Mouse (Mus musculus) hindbrain, embryonic 13.5 days (tissue): Measurements from ENCODE around the gene Napepld. TPM values are rescaled to one million over a fixed set of nuclear protein-coding genes. Genes with fewer than 3 reads are reported as not detected.
"Not testable (repeated sequence)": the region's sequence is repeated elsewhere in the genome, so short reads cannot be mapped to it uniquely, and the experiment has no call there.

ENCODE experiments used
- ATAC-seq: fragments of 200-750 bp; cut with Nextera tagmentation; 2 replicates; pipeline ENCODE4 v1.8.0; 2017; ENCODE audit warnings: moderate TSS enrichment; ENCODE audit not compliant: low FRiP score
- H3K27ac ChIP-seq: fragments of 300-500 bp; sonication (generic); 2 replicates; pipeline ENCODE4 v1.5.1; 2015; ENCODE audit warnings: inconsistent platforms, mild to moderate bottlenecking, moderate library complexity
- H3K27me3 ChIP-seq: fragments of 300-500 bp; sonication (generic); 2 replicates; pipeline ENCODE4 v1.6.1; 2015; ENCODE audit warnings: mild to moderate bottlenecking, inconsistent platforms
- H3K36me3 ChIP-seq: fragments of 300-500 bp; sonication (generic); 2 replicates; pipeline ENCODE4 v1.6.1; 2015; ENCODE audit warnings: mild to moderate bottlenecking, inconsistent platforms
- H3K4me1 ChIP-seq: fragments of 300-500 bp; sonication (generic); replicated peaks from 2 replicates; pipeline ENCODE4 v1.6.1; 2015; ENCODE audit warnings: inconsistent platforms
- H3K4me2 ChIP-seq: fragments of 300-500 bp; sonication (generic); 2 replicates; pipeline ENCODE4 v1.6.1; 2015; ENCODE audit warnings: inconsistent platforms, mild to moderate bottlenecking, moderate library complexity
- H3K4me3 ChIP-seq: fragments of 300-500 bp; sonication (generic); 2 replicates; pipeline ENCODE4 v1.5.1; 2015; ENCODE audit warnings: mild to moderate bottlenecking, inconsistent platforms
- H3K9ac ChIP-seq: fragments of 300-500 bp; sonication (generic); 2 replicates; pipeline ENCODE4 v1.6.1; 2015; ENCODE audit warnings: mild to moderate bottlenecking, inconsistent platforms
- H3K9me3 ChIP-seq: fragments of 300-500 bp; sonication (generic); 2 replicates; pipeline ENCODE4 v1.6.1; 2016; ENCODE audit warnings: inconsistent platforms
- WGBS: fragments of 180-500 bp; shearing (Covaris S2); methylation state at CpG from one replicate; pipeline ENCODE4 v1.1.7; 2015; 5-methylcytosine and 5-hydroxymethylcytosine counted together
- polyA plus RNA-seq: library from polyadenylated mRNA; unstranded; fragments of >200 nt; fragmentation: Nextera tagmentation; extraction: Ambion mirVana; gene quantifications from 2 replicates; pipeline ENCODE4 v1.2.1, GENCODE M21; 2015

Gene Napepld
- polyA plus RNA-seq, 1 experiment from 2014 or later = 2.1 TPM

DNA sequence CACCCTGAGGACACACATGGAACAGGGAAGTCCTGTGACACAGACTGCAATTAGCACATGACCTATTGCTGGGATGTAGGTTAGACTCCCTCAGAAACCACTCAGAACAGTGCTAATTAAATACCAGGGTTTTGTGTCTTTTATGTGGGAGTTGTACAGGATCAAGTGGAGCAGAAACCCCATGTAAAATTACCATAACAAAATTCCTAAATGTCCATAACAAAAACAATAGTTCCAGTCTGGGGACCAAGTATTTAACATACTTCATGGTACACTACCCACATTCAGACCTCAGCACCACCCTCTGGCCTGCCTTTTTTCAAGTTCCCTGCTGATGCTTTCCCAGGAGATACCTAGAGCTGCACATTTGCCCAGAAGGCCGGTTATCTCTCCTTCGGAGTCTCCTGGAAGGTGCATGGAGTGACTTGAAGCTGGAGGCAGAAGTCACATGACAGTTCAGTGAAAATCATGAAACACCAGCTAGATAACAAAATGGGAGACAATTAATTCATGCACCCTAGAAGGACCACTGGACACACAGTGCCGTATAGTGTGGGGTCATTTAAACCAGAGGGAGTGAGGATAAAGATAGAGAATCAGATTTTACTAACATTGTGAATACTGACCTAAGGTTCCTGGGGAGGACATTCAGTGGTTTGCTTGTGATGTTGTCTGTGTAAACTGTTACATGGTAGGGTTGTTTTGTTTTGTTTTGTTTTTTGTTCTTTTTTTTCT is 31.1 kb upstream of the Napepld start:
- ATAC-seq = peak; percentile 21; the same call in 1 of the 2 replicates
- Histone ChIP-seq H3K9me3 (no peaks in the 10 kb centered on the region), H3K9ac (0 out of 2 replicates have a peak overlapping the region, but pooled peaks have one; percentile 30), H3K4me3 (no peak overlapping the region), H3K36me3 (no peaks in the 10 kb centered on the region), H3K27ac (peak overlapping the region; percentile 87), H3K4me1 (peaks cover 22% of the 10 kb centered on the region), H3K4me2 (no peak overlapping the region), H3K27me3 (no peaks in the 10 kb centered on the region)
- 19% methylated on average over 3 of the region's 3 CpGs for WGBS

- Histone ChIP-seq H3K4me1 (peaks cover 27% of the 10 kb centered on the region), H3K36me3 (no peaks in the 10 kb centered on the region), H3K27me3 (no peaks in the 10 kb centered on the region), H3K4me2 (no peak overlapping the region), H3K4me3 (no peak overlapping the region), H3K9me3 (no peaks in the 10 kb centered on the region), H3K27ac (no peak overlapping the region), H3K9ac (no peak overlapping the region)
- ATAC-seq = no peak
- 89% methylated on average over 5 of the region's 5 CpGs for WGBS
Measured at GRCm38 (mm10) chr5:21729107-21729506, 27.9 kb upstream of the Napepld start.

GRCm38 (mm10) chr5:21724872-21725271 is 23.7 kb upstream of the Napepld start:
- Histone ChIP-seq H3K9me3 (no peaks in the 10 kb centered on the region), H3K36me3 (no peaks in the 10 kb centered on the region), H3K9ac (no peak overlapping the region), H3K4me2 (no peak overlapping the region), H3K27ac (peak overlapping the region; percentile 75), H3K4me1 (peaks cover 10% of the 10 kb centered on the region; the same call in 1 of the 2 replicates), H3K4me3 (no peak overlapping the region), H3K27me3 (no peaks in the 10 kb centered on the region)
- ATAC-seq = peak; percentile 15; the same call in 1 of the 2 replicates
- WGBS = 30% methylated on average over 7 of the region's 7 CpGs

DNA sequence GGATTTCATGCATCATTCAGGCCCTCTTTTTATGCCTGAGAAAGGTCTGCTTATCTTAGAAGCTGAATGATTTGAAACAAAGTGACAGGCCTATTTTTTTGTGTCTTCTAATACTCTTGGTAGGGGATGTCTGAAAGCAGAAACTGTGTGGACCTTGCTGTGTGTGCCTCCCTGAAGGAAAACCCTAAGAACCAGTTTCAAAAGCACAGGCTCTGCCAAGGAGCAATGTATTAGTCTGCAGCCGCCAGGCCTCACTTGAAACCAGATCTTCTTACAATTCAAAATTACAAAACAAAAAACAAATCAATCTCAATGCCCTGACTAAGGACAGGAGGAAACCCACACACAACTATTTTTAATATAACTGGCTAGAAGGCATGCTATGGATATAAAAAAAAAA is 23.2 kb upstream of the Napepld start:
- peak overlapping the region; percentile 75 for H3K27ac ChIP-seq
- no peaks in the 10 kb centered on the region for H3K36me3 ChIP-seq
- WGBS = 45% methylated on average over 1 of the region's 1 CpGs
- H3K4me3 ChIP-seq = no peak overlapping the region
- ATAC-seq = no peak
- H3K4me1 ChIP-seq = peaks cover 10% of the 10 kb centered on the region; the same call in 1 of the 2 replicates
- H3K27me3 ChIP-seq = no peaks in the 10 kb centered on the region
- no peaks in the 10 kb centered on the region for H3K9me3 ChIP-seq
- H3K9ac ChIP-seq = no peak overlapping the region
- no peak overlapping the region for H3K4me2 ChIP-seq

DNA sequence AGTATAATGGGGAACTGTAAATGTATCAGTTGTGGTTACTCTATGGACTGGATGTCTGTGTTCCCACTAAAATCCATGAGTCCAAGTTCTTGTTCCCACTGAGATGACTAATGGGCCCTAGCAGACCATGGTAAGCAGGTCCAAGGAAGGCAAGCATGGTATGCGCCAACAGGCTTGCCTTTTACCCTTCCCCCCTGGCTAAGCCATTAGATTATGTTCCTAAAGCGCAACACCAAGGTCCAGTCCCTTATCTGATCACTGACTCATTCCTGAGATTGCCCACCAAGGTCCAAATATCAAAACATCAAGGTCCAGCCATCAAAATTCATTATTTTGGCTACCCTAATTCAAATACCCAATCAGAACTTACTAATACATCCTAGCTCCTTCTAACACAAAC is 18.0 kb upstream of the Napepld start:
- H3K4me3 ChIP-seq = no peak overlapping the region
- H3K4me2 ChIP-seq = no peak overlapping the region
- H3K27ac ChIP-seq = no peak overlapping the region
- WGBS = 93% methylated on average over 2 of the region's 2 CpGs
- ATAC-seq = no peak
- no peaks in the 10 kb centered on the region for H3K36me3 ChIP-seq
- H3K4me1 ChIP-seq = peaks cover under 1% of the 10 kb centered on the region; the same call in 1 of the 2 replicates
- H3K27me3 ChIP-seq = no peaks in the 10 kb centered on the region
- H3K9me3 ChIP-seq = no peaks in the 10 kb centered on the region
- no peak overlapping the region for H3K9ac ChIP-seq

DNA sequence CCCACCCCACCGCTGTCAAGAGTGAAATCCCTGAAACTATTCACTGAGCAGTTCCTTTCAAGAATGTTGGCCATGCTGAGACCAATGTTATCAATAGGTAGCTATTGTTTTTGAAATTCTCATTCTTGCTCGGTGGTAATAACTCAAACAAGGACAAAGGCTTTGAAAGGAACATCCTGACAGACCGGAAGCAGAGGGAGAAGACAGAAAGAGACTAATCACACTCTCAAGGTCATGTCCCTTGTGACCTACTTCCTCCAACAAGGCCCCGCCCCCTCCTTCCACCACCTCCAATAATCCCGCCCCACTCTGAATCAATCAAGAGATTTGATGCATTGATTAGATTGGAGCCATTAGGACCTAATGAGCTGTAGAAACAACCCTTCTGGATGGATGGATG is 17.4 kb upstream of the Napepld start:
- H3K36me3 ChIP-seq = no peaks in the 10 kb centered on the region
- H3K4me3 ChIP-seq = no peak overlapping the region
- ATAC-seq = no peak
- WGBS = 70% methylated on average over 5 of the region's 5 CpGs
- H3K9ac ChIP-seq = no peak overlapping the region
- no peaks in the 10 kb centered on the region for H3K27me3 ChIP-seq
- H3K4me2 ChIP-seq = no peak overlapping the region
- no peaks in the 10 kb centered on the region for H3K4me1 ChIP-seq
- H3K27ac ChIP-seq = no peak overlapping the region
- no peaks in the 10 kb centered on the region for H3K9me3 ChIP-seq

DNA sequence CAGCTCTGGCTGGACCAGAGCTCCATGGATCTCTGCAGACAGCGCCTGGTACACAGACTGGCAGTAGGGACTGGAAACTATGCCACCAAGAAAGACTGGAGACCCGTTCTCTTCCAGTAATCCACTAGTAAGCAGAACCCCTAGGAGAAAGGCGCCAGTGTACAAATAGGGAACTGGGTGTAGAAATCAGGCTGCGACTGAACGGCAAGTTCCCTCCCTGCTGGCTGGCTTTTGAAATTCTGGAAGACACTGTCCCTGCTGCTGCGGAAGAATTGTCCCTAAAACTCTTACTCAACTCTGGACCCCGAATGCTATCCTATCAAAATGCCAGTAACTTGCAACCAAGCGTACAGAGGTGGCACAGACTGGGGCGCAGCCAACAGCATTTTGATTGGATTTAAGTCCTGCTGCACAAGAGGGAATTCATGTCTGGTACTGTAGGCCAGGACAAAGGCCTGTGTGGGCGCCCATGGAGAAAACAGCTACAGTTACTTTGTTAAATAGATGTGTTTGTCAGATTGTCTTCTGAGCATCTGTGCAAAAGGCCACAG is 16.0 kb upstream of the Napepld start:
- Histone ChIP-seq H3K9me3 (no peaks in the 10 kb centered on the region), H3K4me2 (no peak overlapping the region), H3K9ac (no peak overlapping the region), H3K27me3 (no peaks in the 10 kb centered on the region), H3K4me1 (no peaks in the 10 kb centered on the region), H3K27ac (no peak overlapping the region), H3K4me3 (no peak overlapping the region), H3K36me3 (no peaks in the 10 kb centered on the region)
- 90% methylated on average over 10 of the region's 10 CpGs for WGBS
- ATAC-seq = no peak

- Histone ChIP-seq H3K9me3 (no peaks in the 10 kb centered on the region), H3K4me2 (no peak overlapping the region), H3K4me1 (no peaks in the 10 kb centered on the region), H3K36me3 (no peaks in the 10 kb centered on the region), H3K27ac (no peak overlapping the region), H3K4me3 (no peak overlapping the region), H3K9ac (no peak overlapping the region), H3K27me3 (no peaks in the 10 kb centered on the region)
- 95% methylated on average over 4 of the region's 4 CpGs for WGBS
- no peak for ATAC-seq
Measured at GRCm38 (mm10) chr5:21714447-21714846, 13.3 kb upstream of the Napepld start.

GRCm38 (mm10) chr5:21712127-21712715 is 11.0 kb upstream of the Napepld start:
- no peaks in the 10 kb centered on the region for H3K4me1 ChIP-seq
- ATAC-seq = no peak
- no peaks in the 10 kb centered on the region for H3K27me3 ChIP-seq
- H3K9ac ChIP-seq = no peak overlapping the region
- no peak overlapping the region for H3K4me3 ChIP-seq
- no peak overlapping the region for H3K4me2 ChIP-seq
- no peaks in the 10 kb centered on the region for H3K36me3 ChIP-seq
- H3K9me3 ChIP-seq = no peaks in the 10 kb centered on the region
- WGBS = 72% methylated on average over 13 of the region's 13 CpGs
- H3K27ac ChIP-seq = no peak overlapping the region

DNA sequence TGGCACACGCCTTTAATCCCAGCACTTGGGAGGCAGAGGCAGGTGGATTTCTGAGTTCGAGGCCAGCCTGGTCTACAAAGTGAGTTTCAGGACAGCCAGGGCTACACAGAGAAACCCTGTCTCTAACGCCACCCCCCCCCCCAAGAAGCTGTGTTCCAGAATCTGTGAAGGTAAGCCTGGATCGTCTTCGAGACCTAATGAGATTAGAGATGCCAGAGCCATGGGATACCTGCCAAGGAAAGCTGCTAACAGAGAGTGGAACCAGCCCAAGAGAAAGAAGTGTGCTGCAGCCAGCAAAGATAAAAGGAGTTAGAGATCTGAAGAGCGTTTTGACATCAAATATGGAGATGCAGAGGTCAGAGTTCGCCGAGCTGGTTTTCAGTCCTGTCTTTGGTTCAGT is 6.8 kb upstream of the Napepld start:
- not testable (repeated sequence) for H3K4me3 ChIP-seq, H3K27ac ChIP-seq, H3K4me2 ChIP-seq, H3K9me3 ChIP-seq, ATAC-seq, H3K9ac ChIP-seq, H3K4me1 ChIP-seq, H3K36me3 ChIP-seq, H3K27me3 ChIP-seq
- whole genome bisulfite sequencing = 91% methylated on average over 8 of the region's 8 CpGs

- H3K27me3 ChIP-seq = no peaks in the 10 kb centered on the region
- no peak overlapping the region for H3K4me3 ChIP-seq
- no peaks in the 10 kb centered on the region for H3K4me1 ChIP-seq
- WGBS = 89% methylated on average over 4 of the region's 4 CpGs
- H3K36me3 ChIP-seq = no peaks in the 10 kb centered on the region
- no peaks in the 10 kb centered on the region for H3K9me3 ChIP-seq
- H3K9ac ChIP-seq = no peak overlapping the region
- H3K4me2 ChIP-seq = no peak overlapping the region
- no peak overlapping the region for H3K27ac ChIP-seq
- ATAC-seq = no peak
Measured at GRCm38 (mm10) chr5:21706546-21706945, 5.3 kb upstream of the Napepld start.

DNA sequence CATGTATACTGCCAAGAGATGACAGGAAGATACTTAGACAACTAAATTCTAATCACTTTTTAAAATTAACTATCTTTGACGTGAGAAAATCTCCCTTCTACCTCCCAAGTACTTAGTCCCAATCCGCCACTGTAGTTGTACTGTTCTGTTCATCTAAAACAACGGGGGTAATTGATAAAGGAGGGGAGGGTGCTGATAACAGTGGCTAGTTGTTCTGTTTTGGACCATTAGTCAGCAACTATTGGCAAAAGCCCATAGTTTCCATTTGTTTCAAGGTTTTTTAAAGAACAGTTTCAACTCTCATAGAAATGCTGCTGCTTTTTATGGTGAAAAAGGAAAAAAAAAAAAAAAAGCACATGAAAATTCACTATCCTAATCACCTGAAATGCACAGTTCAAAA is 2.5 kb upstream of the Napepld start:
- H3K4me3 ChIP-seq = no peak overlapping the region
- H3K4me1 ChIP-seq = peaks cover 7% of the 10 kb centered on the region
- H3K9ac ChIP-seq = no peak overlapping the region
- H3K27me3 ChIP-seq = no peaks in the 10 kb centered on the region
- 88% methylated on average over 3 of the region's 3 CpGs for WGBS
- H3K36me3 ChIP-seq = no peaks in the 10 kb centered on the region
- no peak overlapping the region for H3K4me2 ChIP-seq
- ATAC-seq = no peak
- no peak overlapping the region for H3K27ac ChIP-seq
- no peaks in the 10 kb centered on the region for H3K9me3 ChIP-seq
